11 mouse cellular contexts compared by ENCODE assay signal in the genomic region with DNA sequence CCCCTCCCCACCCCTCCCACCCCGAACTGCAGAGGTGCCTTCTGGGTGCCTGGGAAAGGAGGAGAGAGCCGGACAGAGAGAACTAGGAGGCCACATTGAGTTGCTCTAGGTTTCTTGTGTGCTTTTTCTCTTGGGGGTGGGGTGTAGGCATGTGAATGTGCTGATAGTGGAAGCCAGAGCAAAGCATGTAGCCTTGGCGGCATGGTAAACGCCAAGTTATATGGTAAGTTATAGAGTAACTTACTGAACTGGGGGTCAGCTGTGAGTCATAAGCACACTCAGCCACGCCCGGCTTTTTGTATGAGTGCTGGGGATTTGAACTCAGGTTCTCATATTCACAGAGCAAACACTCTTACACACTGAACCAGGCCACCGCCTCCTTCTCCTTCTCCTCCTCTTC. TPM values are rescaled to one million over a fixed set of nuclear protein-coding genes. Genes with fewer than 3 reads are reported as not detected.
DNase-seq lines count a peak whose midpoint lies in the region; ATAC-seq and TF ChIP-seq lines count a peak whose summit lies in the region.
"Had no signal": no experiment of that assay in that cellular context is flagged by ENCODE, and none has a peak within 500 bp of the region (broad histone marks: within the 10 kb centered on the region; RNA-seq: fewer than 3 reads in every experiment).

No protein-coding gene starts in this region.

- 60% methylated on average over 7 of the region's 7 CpGs for WGBS in heart, embryonic 15.5 days
- 75% methylated on average over 7 of the region's 7 CpGs for WGBS in thymus, adult 2 months

- H3K4me1 ChIP-seq in heart, embryonic 15.5 days (replicated peaks): peaks cover 76% of the 10 kb centered on the region
- H3K4me1 ChIP-seq in thymus, adult 2 months (replicated peaks; ENCODE audit: control insufficient read depth, insufficient read depth, low read length): peaks cover 69% of the 10 kb centered on the region

- no peak for TF ChIP-seq CTCF in thymus, adult 2 months (IDR thresholded peaks at IDR 0.05; ENCODE audit: borderline replicate concordance, control insufficient read depth, extremely low read depth, insufficient read depth, low read length, poor library complexity)

- no peak for DNase-seq in heart, postnatal 14 days
- no peak for DNase-seq in thymus, adult 2 months
- no peak for DNase-seq in thymus, postnatal 14 days
- DNase-seq in liver: peak; percentile 52
- no peak for DNase-seq in layer of hippocampus, adult 8-10 months (ENCODE audit: low spot score in 2 of 2)
- no peak for DNase-seq in cerebellum, adult 11-12 months
- DNase-seq in urinary bladder, postnatal 25 days (ENCODE audit: low spot score): no peak
- DNase-seq: lung, postnatal 36 days had no signal

- no peaks in the 10 kb centered on the region for H3K27me3 ChIP-seq in heart, embryonic 15.5 days
- H3K27me3 ChIP-seq in thymus, adult 2 months (ENCODE audit: control insufficient read depth, insufficient read depth, low read length): no peaks in the 10 kb centered on the region
- H3K27me3 ChIP-seq: Patski had no signal

- no peak overlapping the region for H3K4me3 ChIP-seq in heart, embryonic 15.5 days
- no peak overlapping the region for H3K4me3 ChIP-seq in thymus, adult 2 months (ENCODE audit: control insufficient read depth, insufficient read depth, low read length)

- intact Hi-C loops in heart, postnatal 14 days (cut with DNase I): loop anchor here (2.0 kb wide), 2 partner anchors 26 to 100 kb away; no protein-coding TSS in a partner anchor

- H3K9ac ChIP-seq in heart, embryonic 15.5 days: no peak overlapping the region

- no peaks in the 10 kb centered on the region for H3K36me3 ChIP-seq in heart, embryonic 15.5 days
- H3K36me3 ChIP-seq in thymus, adult 2 months (ENCODE audit: control insufficient read depth, insufficient read depth, low read length): no peaks in the 10 kb centered on the region

- ATAC-seq in heart, embryonic 15.5 days (replicated peaks; ENCODE audit: insufficient number of reproducible peaks, insufficient read depth, low FRiP score, low read depth): no peak
- ATAC-seq: hindbrain, embryonic 16.5 days; Patski had no signal

- H3K27ac ChIP-seq in heart, embryonic 15.5 days: peak overlapping the region; percentile 1; the same call in 1 of the 2 replicates
- peak overlapping the region; percentile 89; the same call in 1 of the 2 replicates for H3K27ac ChIP-seq in thymus, adult 2 months (ENCODE audit: control insufficient read depth, insufficient read depth, low read length)

- no peak overlapping the region for H3K4me2 ChIP-seq in heart, embryonic 15.5 days

- no peak for TF ChIP-seq POLR2A in thymus, adult 2 months (IDR thresholded peaks at IDR 0.05; ENCODE audit: control insufficient read depth, extremely low read depth, insufficient read depth, low read length, poor library complexity)

- H3K9me3 ChIP-seq in heart, embryonic 15.5 days (replicated peaks): no peaks in the 10 kb centered on the region

RNA-seq across cellular contexts. Expression of gene Srebf2, which starts 17.5 kb away (rescaled TPM):
- 73.8 and 106 TPM in 2 replicates for polyA plus RNA-seq in heart, embryonic 15.5 days (2015; fragmentation: Nextera tagmentation; extraction: Ambion mirVana)
- total RNA-seq in heart, postnatal 14 days (2021): 10 to 100 TPM; 18.7 to 22.6 TPM
- polyA plus RNA-seq in thymus, adult 2 months (2012; rRNA removed): 410 and 478 TPM in 2 replicates
- total RNA-seq in layer of hippocampus, adult 8-10 months (2022): 100 to 1,000 TPM; 175 to 214 (median 189) TPM

RNA-seq across cellular contexts. Expression of gene Ccdc134, which starts 36.8 kb away (rescaled TPM):
- polyA plus RNA-seq in heart, embryonic 15.5 days (2015; fragmentation: Nextera tagmentation; extraction: Ambion mirVana): 7.4 and 11.9 TPM in 2 replicates
- total RNA-seq in heart, postnatal 14 days (2021): 1 to 10 TPM; 4.8 to 5.8 TPM
- polyA plus RNA-seq in thymus, adult 2 months (2012; rRNA removed): 33.1 and 39.4 TPM in 2 replicates
- total RNA-seq in layer of hippocampus, adult 8-10 months (2022): 10 to 100 TPM; 10.4 to 14.3 (median 13.0) TPM

RNA-seq across cellular contexts. Expression of gene Shisa8, which starts 48.1 kb away (rescaled TPM):
- polyA plus RNA-seq in heart, embryonic 15.5 days (2015; fragmentation: Nextera tagmentation; extraction: Ambion mirVana): 0.22 and 0.25 TPM in 2 replicates
- total RNA-seq in heart, postnatal 14 days (2021): under 1 TPM; 0.14 to 0.34 TPM
- 0.93 and 1.1 TPM in 2 replicates for polyA plus RNA-seq in thymus, adult 2 months (2012; rRNA removed)
- total RNA-seq in layer of hippocampus, adult 8-10 months (2022): 1 to 10 TPM; 1.6 to 3.5 (median 2.0) TPM

RNA-seq across cellular contexts. Expression of gene Tnfrsf13c, which starts 59.7 kb away (rescaled TPM):
- polyA plus RNA-seq in heart, embryonic 15.5 days (2015; fragmentation: Nextera tagmentation; extraction: Ambion mirVana): not detected in 2 replicates
- under 1 TPM; 0.24 TPM for total RNA-seq in heart, postnatal 14 days (2021)
- polyA plus RNA-seq in thymus, adult 2 months (2012; rRNA removed): 4.3 and 7.0 TPM in 2 replicates
- total RNA-seq in layer of hippocampus, adult 8-10 months (2022): under 1 TPM in 2 of 4 experiments, not detected in 2; 0.69 to 0.80 TPM

Comparison
In these comparisons a context has a peak if more than half of its experiments do, and no peak if none do; other contexts are left out.
1. RNA of gene Srebf2, which starts 17.5 kb away (total RNA-seq): 175 to 214 TPM in layer of hippocampus, adult 8-10 months; 18.7 to 22.6 TPM in heart, postnatal 14 days; every median in the first group is over 4 times any median in the second.